In genomic region chr5:64102717-64103075, GRCm38 (mm10) we compare ENCODE assay signal across 1 mouse cellular context.
TF ChIP-seq lines count a peak whose summit lies in the region.

No protein-coding gene starts in this region.

TF ChIP-seq in MEL, 35 proteins besides CTCF, POLR2A, EP300 and RAD21 (continued from another document):
- no peak for TF ChIP-seq NRF1 (IDR thresholded peaks at IDR 0.05; ENCODE audit: insufficient read depth, low read depth, low read length, poor library complexity, severe bottlenecking)
- peak; percentile 43 for TF ChIP-seq TAL1 (IDR thresholded peaks at IDR 0.05; ENCODE audit: low read length)
- no peak for TF ChIP-seq E2F4 (IDR thresholded peaks at IDR 0.05; ENCODE audit: borderline replicate concordance, low read depth, low read length)
- TF ChIP-seq GATA1 (IDR thresholded peaks at IDR 0.05; ENCODE audit: low read depth, low read length) = peak; percentile 81
- TF ChIP-seq CHD2 (IDR thresholded peaks at IDR 0.05; ENCODE audit: low read length) = no peak
- no peak for TF ChIP-seq POLR2AphosphoS2 (IDR thresholded peaks at IDR 0.05; ENCODE audit: low read length)
- TF ChIP-seq KAT2A (conservative IDR thresholded peaks at IDR 0.05; ENCODE audit: low read depth, low read length) = no peak
- peak; percentile 80 for TF ChIP-seq TCF12 (IDR thresholded peaks at IDR 0.05; ENCODE audit: low read depth, low read length)
- peak; percentile 74; the same call in 1 of the 2 replicates for TF ChIP-seq ETS1 (IDR thresholded peaks at IDR 0.05; ENCODE audit: low read depth, low read length)
- TF ChIP-seq ZC3H11A (IDR thresholded peaks at IDR 0.05; ENCODE audit: low read depth, low read length) = no peak
- no peak for TF ChIP-seq ZNF384 (IDR thresholded peaks at IDR 0.05; ENCODE audit: low read depth, low read length)
- no peak for TF ChIP-seq ZKSCAN1 (IDR thresholded peaks at IDR 0.05; ENCODE audit: low read depth, low read length)
